Mouse (Mus musculus) liver, embryonic 16.5 days (tissue): Measurements from ENCODE around the gene Dagla. TPM values are rescaled to one million over a fixed set of nuclear protein-coding genes. Genes with fewer than 3 reads are reported as not detected.

Source experiments
- ATAC-seq: fragments of 200-750 bp; cut with Nextera tagmentation; 2 replicates; pipeline ENCODE4 v1.8.0; 2017; ENCODE audit warnings: low read depth, mild to moderate bottlenecking, moderate number of reproducible peaks, moderate library complexity
- H3K27ac ChIP-seq: fragments of 300-500 bp; sonication (generic); 2 replicates; pipeline ENCODE4 v1.5.1; 2014; ENCODE audit warnings: mild to moderate bottlenecking, low read length
- H3K27me3 ChIP-seq: fragments of 300-500 bp; sonication (generic); 2 replicates; pipeline ENCODE4 v1.6.1; 2014; ENCODE audit warnings: low read depth, low read length, mixed read lengths; ENCODE audit not compliant: control insufficient read depth, insufficient read depth
- H3K36me3 ChIP-seq: fragments of 300-500 bp; sonication (generic); 2 replicates; pipeline ENCODE4 v1.6.1; 2014; ENCODE audit warnings: mild to moderate bottlenecking; ENCODE audit not compliant: control insufficient read depth, insufficient read depth
- H3K4me1 ChIP-seq: fragments of 300-500 bp; sonication (generic); 2 replicates; pipeline ENCODE4 v1.6.1; 2014; ENCODE audit warnings: low read depth, low read length, mixed read lengths; ENCODE audit not compliant: control insufficient read depth
- H3K4me2 ChIP-seq: fragments of 300-500 bp; sonication (generic); 2 replicates; pipeline ENCODE4 v1.6.1; 2014; ENCODE audit warnings: low read depth, low read length, mixed read lengths
- H3K4me3 ChIP-seq: fragments of 300-500 bp; sonication (generic); 2 replicates; pipeline ENCODE4 v1.5.1; 2014; ENCODE audit warnings: low read depth, mild to moderate bottlenecking, low read length
- H3K9ac ChIP-seq: fragments of 300-500 bp; sonication (generic); 2 replicates; pipeline ENCODE4 v1.6.1; 2014; ENCODE audit warnings: low read depth, low read length
- H3K9me3 ChIP-seq: fragments of 300-500 bp; sonication (generic); replicated peaks from 2 replicates; pipeline ENCODE4 v1.6.1; 2016; ENCODE audit warnings: low read length; ENCODE audit not compliant: control insufficient read depth
- WGBS: fragments of 180-500 bp; shearing (Covaris S2); extraction: QIAGEN DNeasy Blood & Tissue Kit; methylation state at CpG from one replicate; pipeline ENCODE4 v1.1.7; 2014; ENCODE audit not compliant: insufficient replicate concordance; 5-methylcytosine and 5-hydroxymethylcytosine counted together
- polyA plus RNA-seq: library from polyadenylated mRNA; unstranded; fragments of >200 nt; fragmentation: Nextera tagmentation; extraction: Ambion mirVana; gene quantifications from 2 replicates; pipeline ENCODE4 v1.2.1, GENCODE M21; 2015

Dagla gene
- polyA plus RNA-seq, 1 experiment from 2014 or later, result 0.32 TPM

- H3K4me3 ChIP-seq, result no peak overlapping the region
- no peak for ATAC-seq
- no peaks in the 10 kb centered on the region for H3K36me3 ChIP-seq
- H3K4me1 ChIP-seq, result peaks cover 4% of the 10 kb centered on the region
- no peak overlapping the region for H3K9ac ChIP-seq
- no peaks in the 10 kb centered on the region for H3K9me3 ChIP-seq
- no peak overlapping the region for H3K4me2 ChIP-seq
- no peaks in the 10 kb centered on the region for H3K27me3 ChIP-seq
- WGBS, result 28% methylated on average over 9 of the region's 9 CpGs
- H3K27ac ChIP-seq, result no peak overlapping the region
Observed at GRCm38 (mm10) chr19:10291896-10292490, 12.7 kb downstream of the Dagla start.

GRCm38 (mm10) chr19:10290153-10290945, 14.3 kb downstream of the Dagla start:
- H3K36me3 ChIP-seq, result no peaks in the 10 kb centered on the region
- H3K4me3 ChIP-seq, result no peak overlapping the region
- H3K9ac ChIP-seq, result no peak overlapping the region
- peaks cover 11% of the 10 kb centered on the region for H3K4me1 ChIP-seq
- WGBS, result 44% methylated on average over 16 of the region's 16 CpGs
- no peaks in the 10 kb centered on the region for H3K27me3 ChIP-seq
- ATAC-seq, result peak; percentile 80
- no peak overlapping the region for H3K27ac ChIP-seq
- H3K4me2 ChIP-seq, result no peak overlapping the region
- no peaks in the 10 kb centered on the region for H3K9me3 ChIP-seq

DNA sequence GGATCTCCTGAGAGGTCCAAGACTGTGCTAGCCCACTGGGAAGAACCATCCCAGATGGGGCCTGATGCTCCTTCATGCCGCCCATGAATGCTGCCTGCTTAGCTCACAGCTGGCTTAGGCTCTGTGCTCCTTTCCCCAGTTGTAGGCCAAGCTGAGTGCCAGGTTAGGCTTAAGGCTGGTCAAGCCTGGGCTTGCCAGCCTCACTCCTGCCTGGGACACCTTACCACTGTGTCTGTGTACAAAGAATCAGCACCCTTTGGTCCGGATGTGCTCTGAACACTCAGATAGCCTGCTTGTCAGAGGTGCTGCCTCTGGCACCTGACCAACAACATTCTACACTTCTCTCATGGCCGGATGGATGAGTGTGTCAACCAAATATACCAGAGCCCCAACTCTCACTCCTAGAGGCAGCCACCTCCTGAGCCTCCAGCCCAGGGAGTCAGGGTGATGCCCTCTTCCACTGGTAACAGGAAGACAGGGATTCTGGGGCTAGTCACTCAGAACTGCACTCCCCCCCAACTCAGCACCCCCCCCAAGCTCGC, 15.0 kb downstream of the Dagla start:
- Histone ChIP-seq H3K9me3 (no peaks in the 10 kb centered on the region), H3K4me2 (no peak overlapping the region), H3K4me1 (peaks cover 11% of the 10 kb centered on the region), H3K36me3 (no peaks in the 10 kb centered on the region), H3K27ac (no peak overlapping the region), H3K27me3 (no peaks in the 10 kb centered on the region), H3K9ac (no peak overlapping the region), H3K4me3 (no peak overlapping the region)
- WGBS, result 34% methylated on average over 4 of the region's 4 CpGs
- peak; percentile 15 for ATAC-seq

GRCm38 (mm10) chr19:10288125-10289040, 16.3 kb downstream of the Dagla start:
- Histone ChIP-seq H3K27me3 (no peaks in the 10 kb centered on the region), H3K9ac (no peak overlapping the region), H3K4me2 (no peak overlapping the region), H3K27ac (no peak overlapping the region), H3K4me1 (peaks cover 11% of the 10 kb centered on the region), H3K9me3 (no peaks in the 10 kb centered on the region), H3K4me3 (no peak overlapping the region), H3K36me3 (no peaks in the 10 kb centered on the region)
- ATAC-seq, result no peak
- WGBS, result 56% methylated on average over 8 of the region's 8 CpGs

DNA sequence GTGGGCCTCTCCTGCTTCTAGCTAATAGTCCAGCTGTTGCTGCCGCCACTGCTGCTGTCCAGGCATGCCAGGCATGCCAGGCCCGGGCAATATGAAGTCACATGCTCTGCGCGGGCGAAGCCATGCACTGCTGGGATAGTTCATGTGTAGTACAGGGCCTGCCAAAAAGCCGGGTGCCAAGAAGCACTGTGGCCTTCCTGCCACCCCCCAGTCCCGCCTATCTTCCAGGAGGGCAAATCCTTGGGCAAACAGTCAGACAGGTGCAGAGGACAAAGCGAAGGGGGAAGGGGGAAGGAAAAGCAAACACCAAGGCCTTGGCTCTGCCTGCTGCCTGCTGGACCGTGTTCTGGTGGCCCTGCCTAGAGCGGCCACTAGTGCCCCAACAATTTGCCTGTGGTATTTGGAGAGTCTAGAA, 18.2 kb downstream of the Dagla start:
- no peak overlapping the region for H3K4me3 ChIP-seq
- H3K9ac ChIP-seq, result no peak overlapping the region
- H3K4me2 ChIP-seq, result no peak overlapping the region
- H3K36me3 ChIP-seq, result no peaks in the 10 kb centered on the region
- H3K9me3 ChIP-seq, result no peaks in the 10 kb centered on the region
- no peak for ATAC-seq
- no peak overlapping the region for H3K27ac ChIP-seq
- peaks cover 11% of the 10 kb centered on the region for H3K4me1 ChIP-seq
- WGBS, result 66% methylated on average over 10 of the region's 10 CpGs
- H3K27me3 ChIP-seq, result no peaks in the 10 kb centered on the region

DNA sequence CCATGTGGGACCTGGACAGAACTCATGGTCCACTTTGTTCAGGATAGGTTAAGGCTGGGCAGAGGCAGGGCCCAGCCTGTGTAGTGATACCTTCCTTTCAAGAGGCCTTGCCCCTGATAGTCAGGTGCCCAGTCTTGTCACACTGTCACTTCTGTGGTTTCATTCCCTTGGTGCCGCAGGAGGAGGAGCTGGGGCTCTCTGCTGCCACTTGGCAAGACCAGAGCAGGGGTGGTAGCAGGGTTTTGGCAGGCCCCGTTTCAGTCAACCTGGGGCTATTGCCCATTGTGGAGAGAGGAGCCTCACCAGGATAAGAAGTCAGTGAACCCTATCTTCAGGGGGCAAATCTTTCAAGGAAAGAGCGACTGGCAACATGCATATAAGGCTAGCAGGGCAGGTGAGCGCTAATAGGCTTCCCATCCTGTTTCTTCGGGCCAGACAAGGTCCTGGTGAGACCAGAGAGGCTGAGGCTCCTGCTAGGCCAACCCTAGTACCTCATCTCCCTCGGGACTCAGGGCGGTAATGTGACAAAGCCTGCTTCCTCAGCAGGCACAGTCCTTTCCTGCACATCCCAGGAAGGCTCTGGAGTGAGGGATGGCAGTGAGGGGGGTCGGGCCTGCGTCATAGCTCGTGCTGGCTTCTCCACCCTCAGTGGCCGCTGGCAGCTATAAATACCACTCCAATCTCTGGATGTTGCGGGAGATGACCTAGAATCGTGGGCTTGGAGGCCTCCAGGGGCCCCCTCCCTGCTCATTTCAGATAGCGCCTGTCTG, 23.7 kb downstream of the Dagla start:
- no peaks in the 10 kb centered on the region for H3K9me3 ChIP-seq
- 49% methylated on average over 14 of the region's 14 CpGs for WGBS
- H3K9ac ChIP-seq, result no peak overlapping the region
- no peaks in the 10 kb centered on the region for H3K27me3 ChIP-seq
- no peaks in the 10 kb centered on the region for H3K36me3 ChIP-seq
- H3K4me2 ChIP-seq, result no peak overlapping the region
- no peak overlapping the region for H3K4me3 ChIP-seq
- peaks cover 10% of the 10 kb centered on the region for H3K4me1 ChIP-seq
- no peak overlapping the region for H3K27ac ChIP-seq
- ATAC-seq, result no peak

GRCm38 (mm10) chr19:10279668-10280067, 25.0 kb downstream of the Dagla start:
- no peaks in the 10 kb centered on the region for H3K36me3 ChIP-seq
- peaks cover 10% of the 10 kb centered on the region for H3K4me1 ChIP-seq
- no peak overlapping the region for H3K27ac ChIP-seq
- H3K4me2 ChIP-seq, result no peak overlapping the region
- WGBS, result 34% methylated on average over 9 of the region's 9 CpGs
- no peaks in the 10 kb centered on the region for H3K27me3 ChIP-seq
- ATAC-seq, result no peak
- no peak overlapping the region for H3K4me3 ChIP-seq
- no peak overlapping the region for H3K9ac ChIP-seq
- no peaks in the 10 kb centered on the region for H3K9me3 ChIP-seq

DNA sequence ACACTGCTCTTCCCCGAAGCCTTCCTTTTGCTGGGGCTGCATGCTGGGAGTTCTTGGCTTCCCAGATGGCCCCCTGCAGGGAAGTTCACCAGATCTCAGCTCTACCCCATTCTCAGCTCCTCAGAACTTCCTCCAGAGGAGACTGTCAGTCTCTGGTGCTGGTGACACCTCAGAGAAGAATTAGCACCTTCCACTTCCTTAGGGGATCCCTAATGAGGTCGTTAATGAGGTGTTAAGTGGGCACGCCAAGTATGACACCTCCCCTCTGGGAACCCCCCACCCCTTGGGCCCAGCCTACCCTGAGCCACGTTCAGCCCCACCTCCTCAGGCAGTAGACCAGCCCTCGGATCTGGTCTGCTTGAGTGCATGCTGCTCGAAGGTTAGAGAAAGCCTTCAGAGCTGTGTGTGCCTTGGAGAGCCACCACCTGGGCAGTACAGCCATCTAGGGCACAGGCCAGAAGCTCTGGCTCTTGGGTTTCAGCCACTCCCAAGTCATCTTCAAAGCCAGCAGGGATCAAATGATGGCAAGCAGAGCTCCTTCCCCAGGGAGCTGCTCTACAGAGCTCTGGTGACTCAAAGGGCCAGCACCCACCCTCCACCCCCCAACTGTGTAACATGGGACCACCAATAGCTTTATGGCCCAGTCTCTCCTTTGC, 25.9 kb downstream of the Dagla start:
- Histone ChIP-seq H3K9ac (no peak overlapping the region), H3K36me3 (no peaks in the 10 kb centered on the region), H3K4me3 (no peak overlapping the region), H3K4me2 (no peak overlapping the region), H3K9me3 (no peaks in the 10 kb centered on the region), H3K27me3 (no peaks in the 10 kb centered on the region), H3K4me1 (peaks cover 10% of the 10 kb centered on the region), H3K27ac (no peak overlapping the region)
- ATAC-seq, result no peak
- 28% methylated on average over 6 of the region's 6 CpGs for WGBS
